Mouse (Mus musculus) ES-E14 (cell line): Measurements from ENCODE around the gene Jph2. TPM values are rescaled to one million over a fixed set of nuclear protein-coding genes. Genes with fewer than 3 reads are reported as not detected.
"Not testable (repeated sequence)": the region's sequence is repeated elsewhere in the genome, so short reads cannot be mapped to it uniquely, and the experiment has no call there.

ENCODE experiments used
- DNase-seq: peaks from one replicate; pipeline ENCODE4 v3.0.0-alpha.2; 2013; ENCODE audit warnings: low read depth, low spot score
- H3K27ac ChIP-seq: 2 replicates; pipeline ENCODE4 v1.5.1; 2012; ENCODE audit warnings: low read depth, mild to moderate bottlenecking, low read length, moderate library complexity, mixed read lengths; ENCODE audit not compliant: poor library complexity, insufficient read depth, severe bottlenecking
- H3K36me3 ChIP-seq: 2 replicates; pipeline ENCODE4 v1.6.1; 2012; ENCODE audit warnings: mild to moderate bottlenecking, low read length, moderate library complexity, mixed read lengths; ENCODE audit not compliant: control insufficient read depth, poor library complexity, insufficient read depth, severe bottlenecking
- H3K4me1 ChIP-seq, 2 experiments: fragments of 150-350 bp in 1 of 2; sonication (generic) in 1 of 2; 2 replicates each; pipeline ENCODE4 v1.6.1; 2012; ENCODE audit warnings: low read length in 2 of 2, mild to moderate bottlenecking in 1 of 2, mixed read lengths in 1 of 2; ENCODE audit not compliant: control insufficient read depth in 2 of 2, insufficient read depth in 2 of 2, poor library complexity in 1 of 2
- H3K4me3 ChIP-seq, 2 experiments: fragments of 150-350 bp in 1 of 2; sonication (generic) in 1 of 2; 2 replicates each; pipeline ENCODE4 v1.5.1; 2012; ENCODE audit warnings: low read length in 2 of 2, low read depth in 1 of 2, mild to moderate bottlenecking in 1 of 2, mixed read lengths in 1 of 2; ENCODE audit not compliant: insufficient read depth in 1 of 2, poor library complexity in 1 of 2, severe bottlenecking in 1 of 2
- H3K9ac ChIP-seq: 2 replicates; pipeline ENCODE4 v1.6.1; 2012; ENCODE audit warnings: low read depth, mild to moderate bottlenecking, low read length, mixed read lengths; ENCODE audit not compliant: poor library complexity, insufficient read depth, severe bottlenecking
- H3K9me3 ChIP-seq: fragments of 150-350 bp; sonication (generic); 2 replicates; pipeline ENCODE4 v1.6.1; 2012; ENCODE audit warnings: low read depth, mild to moderate bottlenecking, low read length; ENCODE audit not compliant: control insufficient read depth, insufficient read depth
- CHD2 ChIP-seq: IDR thresholded peaks from 2 replicates; pipeline ENCODE4 v1.6.1; 2014; ENCODE audit warnings: mild to moderate bottlenecking, low read depth, low read length, inconsistent platforms
- HCFC1 ChIP-seq: IDR thresholded peaks from 2 replicates; pipeline ENCODE4 v1.6.1; 2012; ENCODE audit warnings: low read length, inconsistent platforms, borderline replicate concordance; ENCODE audit not compliant: insufficient read depth
- MAFK ChIP-seq: IDR thresholded peaks from 2 replicates; pipeline ENCODE4 v1.6.1; 2014; ENCODE audit warnings: mild to moderate bottlenecking, low read depth, low read length, inconsistent platforms; ENCODE audit not compliant: insufficient read depth
- ZC3H11A ChIP-seq: IDR thresholded peaks from 2 replicates; pipeline ENCODE4 v1.6.1; 2012; ENCODE audit warnings: low read depth, mild to moderate bottlenecking, inconsistent platforms, low read length, borderline replicate concordance
- ZNF384 ChIP-seq: IDR thresholded peaks from 2 replicates; pipeline ENCODE4 v1.6.1; 2012; ENCODE audit warnings: low read depth, low read length, inconsistent platforms
- in situ Hi-C, 2 experiments: fragments of 600-800 bp; cut with MboI; formaldehyde crosslinking; loops; one replicate each; pipeline ENCODE4 v1.15.1; 2025; ENCODE audit warnings: low sequenced_read_pairs in 2 of 2, inconsistent platforms in 1 of 2; ENCODE audit not compliant: unreplicated experiment in 2 of 2
- total RNA-seq: library from RNA; depleted of rRNA; stranded (reverse); fragments of 300-350 nt; gene quantifications from 2 replicates; pipeline ENCODE4 v1.2.3, GENCODE M21; 2012

Gene Jph2
- total RNA-seq, 1 experiment: 7.7 TPM

GRCm38 (mm10) chr2:163417026-163417425, 19.2 kb upstream of the Jph2 start:
- DNase-seq: no peak
- Histone ChIP-seq H3K27ac (no peak overlapping the region), H3K4me3 (no peak overlapping the region), H3K4me1 (0 out of 4 replicates have a peak, but pooled peaks cover 0 to 2% of the 10 kb centered on the region in 2 experiments), H3K9me3 (no peaks in the 10 kb centered on the region), H3K36me3 (peaks cover 8% of the 10 kb centered on the region), H3K9ac (no peak overlapping the region)
- in situ Hi-C loops: no loop called here
- TF ChIP-seq HCFC1 (no peak), ZC3H11A (no peak), MAFK (no peak), CHD2 (no peak), ZNF384 (no peak)

GRCm38 (mm10) chr2:163412846-163413590, 15.2 kb upstream of the Jph2 start:
- no peak overlapping the region for H3K4me3 ChIP-seq
- 0 out of 4 replicates have a peak, but pooled peaks cover 0 to 2% of the 10 kb centered on the region in 2 experiments for H3K4me1 ChIP-seq
- in situ Hi-C loops: no loop called here
- peaks cover 15% of the 10 kb centered on the region for H3K36me3 ChIP-seq
- no peak overlapping the region for H3K9ac ChIP-seq
- H3K27ac ChIP-seq: no peak overlapping the region
- DNase-seq: no peak
- TF ChIP-seq MAFK (no peak), HCFC1 (no peak), CHD2 (no peak), ZC3H11A (no peak), ZNF384 (no peak)
- no peaks in the 10 kb centered on the region for H3K9me3 ChIP-seq

GRCm38 (mm10) chr2:163412419-163412818, 14.6 kb upstream of the Jph2 start:
- H3K36me3 ChIP-seq: peaks cover 17% of the 10 kb centered on the region
- no peak overlapping the region for H3K27ac ChIP-seq
- H3K4me1 ChIP-seq: no peaks in the 10 kb centered on the region
- no peaks in the 10 kb centered on the region for H3K9me3 ChIP-seq
- in situ Hi-C loops: no loop called here
- H3K4me3 ChIP-seq: no peak overlapping the region
- TF ChIP-seq ZC3H11A (no peak), MAFK (no peak), HCFC1 (no peak), CHD2 (no peak), ZNF384 (no peak)
- no peak overlapping the region for H3K9ac ChIP-seq
- no peak for DNase-seq

GRCm38 (mm10) chr2:163411840-163412239, 14.0 kb upstream of the Jph2 start:
- DNase-seq: no peak
- Histone ChIP-seq H3K9me3 (no peaks in the 10 kb centered on the region), H3K4me1 (no peaks in the 10 kb centered on the region), H3K36me3 (peaks cover 23% of the 10 kb centered on the region), H3K4me3 (no peak overlapping the region), H3K27ac (no peak overlapping the region), H3K9ac (no peak overlapping the region)
- TF ChIP-seq ZNF384 (no peak), CHD2 (no peak), HCFC1 (no peak), ZC3H11A (no peak)
- in situ Hi-C loops: no loop called here

- DNase-seq, H3K9ac ChIP-seq, H3K27ac ChIP-seq, H3K4me1 ChIP-seq, H3K9me3 ChIP-seq, in situ Hi-C loops, H3K4me3 ChIP-seq: not testable (repeated sequence)
- peaks cover 24% of the 10 kb centered on the region for H3K36me3 ChIP-seq
Measured at GRCm38 (mm10) chr2:163411344-163411743, 13.6 kb upstream of the Jph2 start.
